Mouse (Mus musculus) left cerebral cortex, adult 18-20 months (tissue): ENCODE results near the gene Thap11. TPM values are rescaled to one million over a fixed set of nuclear protein-coding genes. Genes with fewer than 3 reads are reported as not detected.
"Not testable (repeated sequence)": the region's sequence is repeated elsewhere in the genome, so short reads cannot be mapped to it uniquely, and the experiment has no call there.

Experiments used
- DNase-seq, 2 experiments: peaks; one replicate each; pipeline ENCODE4 v3.0.0; 2021 to 2022; ENCODE audit warnings: low spot score in 2 of 2, mixed read lengths in 1 of 2
- long read RNA-seq, 2 experiments: library from polyadenylated mRNA; stranded (forward); transcript quantifications; one replicate each; pipeline ENCODE4 v2.0.0; 2021
- total RNA-seq, 2 experiments: library from RNA; stranded (reverse); gene quantifications; 2 replicates each; pipeline ENCODE4 v1.2.3; 2021

Gene Thap11
- 10 to 100 TPM; 40.8 to 41.6 TPM for total RNA-seq
- long read RNA-seq, experiment 1, transcript Thap11-201 (1 exons, 1,819 nt), result major isoform, 65 of 65 reads
- long read RNA-seq, experiment 1, partial matches to known transcripts, result 0 of 65 reads
- long read RNA-seq, experiment 1, other reads (novel, unspliced or antisense), result 0 of 65 reads
- long read RNA-seq, experiment 2, transcript Thap11-201 (1 exons, 1,819 nt), result major isoform, 53 of 53 reads
- long read RNA-seq, experiment 2, partial matches to known transcripts, result 0 of 53 reads
- long read RNA-seq, experiment 2, other reads (novel, unspliced or antisense), result 0 of 53 reads

GRCm38 (mm10) chr8:105854715-105855216 lies at the start of gene Thap11:
Gene Thap11, plus strand, starts transcription at chr8:105855132.
- peak; percentile 90 to 91 for DNase-seq

- no peak for DNase-seq
Measured at GRCm38 (mm10) chr8:105805346-105805745, 49.6 kb upstream of the Thap11 start.

- DNase-seq, result no peak
Measured at GRCm38 (mm10) chr8:105805964-105806363, 49.0 kb upstream of the Thap11 start.

- DNase-seq, result no peak
Measured at GRCm38 (mm10) chr8:105807766-105808165, 47.2 kb upstream of the Thap11 start.

- no peak for DNase-seq
Measured at GRCm38 (mm10) chr8:105808480-105808879, 46.5 kb upstream of the Thap11 start.

- no peak for DNase-seq
Measured at GRCm38 (mm10) chr8:105810245-105810786, 44.6 kb upstream of the Thap11 start.

GRCm38 (mm10) chr8:105811061-105811460 lies 43.9 kb upstream of the Thap11 start:
- no peak for DNase-seq

- no peak for DNase-seq
Measured at GRCm38 (mm10) chr8:105811543-105811942, 43.4 kb upstream of the Thap11 start.

- DNase-seq, result no peak
Measured at GRCm38 (mm10) chr8:105812511-105812910, 42.4 kb upstream of the Thap11 start.

GRCm38 (mm10) chr8:105813241-105813640 lies 41.7 kb upstream of the Thap11 start:
- no peak for DNase-seq

GRCm38 (mm10) chr8:105819659-105820058 lies 35.3 kb upstream of the Thap11 start:
- DNase-seq, result no peak

- no peak for DNase-seq
Measured at GRCm38 (mm10) chr8:105820925-105821324, 34.0 kb upstream of the Thap11 start.

- DNase-seq, result no peak
Measured at GRCm38 (mm10) chr8:105825506-105825905, 29.4 kb upstream of the Thap11 start.

- DNase-seq, result no peak
Measured at GRCm38 (mm10) chr8:105826379-105826778, 28.6 kb upstream of the Thap11 start.

GRCm38 (mm10) chr8:105826861-105827848 lies 27.8 kb upstream of the Thap11 start, which contains the start of the genes Ranbp10 and Tsnaxip1:
Gene Ranbp10, minus strand, starts transcription at chr8:105827350.
Gene Tsnaxip1, plus strand, starts transcription at chr8:105827731.
- DNase-seq, result peak; percentile 93 to 96

- not testable (repeated sequence) for DNase-seq
Measured at GRCm38 (mm10) chr8:105833740-105834139, 21.2 kb upstream of the Thap11 start.

GRCm38 (mm10) chr8:105835318-105835717 lies 19.6 kb upstream of the Thap11 start:
- peak; percentile 64 to 70 for DNase-seq

- DNase-seq, result no peak
Measured at GRCm38 (mm10) chr8:105836991-105837390, 17.9 kb upstream of the Thap11 start.

GRCm38 (mm10) chr8:105839209-105839608 lies 15.7 kb upstream of the Thap11 start:
- no peak for DNase-seq

- no peak for DNase-seq
Measured at GRCm38 (mm10) chr8:105846678-105847077, 8.3 kb upstream of the Thap11 start.

GRCm38 (mm10) chr8:105850014-105850413 lies 4.9 kb upstream of the Thap11 start:
- no peak for DNase-seq
